Mouse (Mus musculus) heart, postnatal 0 days (tissue): ENCODE results near the gene Olfr325. TPM values are rescaled to one million over a fixed set of nuclear protein-coding genes. Genes with fewer than 3 reads are reported as not detected.
A peak's percentile ranks its signal among the peaks of the same experiment; 100 is the strongest.

Experiments used
- ATAC-seq: fragments of 200-750 bp; cut with Nextera tagmentation; 2 replicates; pipeline ENCODE4 v1.8.0; 2017; ENCODE audit warnings: low read depth, moderate number of reproducible peaks, moderate library complexity; ENCODE audit not compliant: insufficient read depth
- DNase-seq: peaks from one replicate; pipeline ENCODE4 v3.0.0-alpha.2; 2016; ENCODE audit warnings: low spot score
- H3K27ac ChIP-seq: fragments of 300-500 bp; sonication (generic); 2 replicates; pipeline ENCODE4 v1.5.1; 2014; ENCODE audit warnings: low read depth, mild to moderate bottlenecking
- H3K27me3 ChIP-seq: fragments of 300-500 bp; sonication (generic); 2 replicates; pipeline ENCODE4 v1.6.1; 2014; ENCODE audit warnings: low read length, mixed read lengths; ENCODE audit not compliant: control insufficient read depth, insufficient read depth
- H3K36me3 ChIP-seq: fragments of 300-500 bp; sonication (generic); replicated peaks from 2 replicates; pipeline ENCODE4 v1.6.1; 2014; ENCODE audit warnings: low read length, mixed read lengths; ENCODE audit not compliant: control insufficient read depth, insufficient read depth
- H3K4me1 ChIP-seq: fragments of 300-500 bp; sonication (generic); 2 replicates; pipeline ENCODE4 v1.6.1; 2014; ENCODE audit warnings: antibody characterized with exemption; ENCODE audit not compliant: control insufficient read depth, insufficient read depth
- H3K4me2 ChIP-seq: fragments of 300-500 bp; sonication (generic); 2 replicates; pipeline ENCODE4 v1.6.1; 2014; ENCODE audit warnings: low read depth, mild to moderate bottlenecking, low read length, moderate library complexity
- H3K4me3 ChIP-seq: fragments of 300-500 bp; sonication (generic); 2 replicates; pipeline ENCODE4 v1.5.1; 2014; ENCODE audit warnings: low read depth, low read length
- H3K9ac ChIP-seq: fragments of 300-500 bp; sonication (generic); replicated peaks from 2 replicates; pipeline ENCODE4 v1.6.1; 2014; ENCODE audit warnings: low read depth, low read length, mixed read lengths
- H3K9me3 ChIP-seq: fragments of 300-500 bp; sonication (generic); replicated peaks from 2 replicates; pipeline ENCODE4 v1.6.1; 2016; ENCODE audit warnings: low read length; ENCODE audit not compliant: control insufficient read depth
- CTCF ChIP-seq: IDR thresholded peaks from 2 replicates; pipeline ENCODE4 v1.5.1; 2016; ENCODE audit warnings: antibody characterized with exemption, control low read depth, low read depth
- EP300 ChIP-seq: IDR thresholded peaks from 2 replicates; pipeline ENCODE4 v1.6.1; 2016; ENCODE audit warnings: antibody characterized with exemption, low read depth
- WGBS: fragments of 180-500 bp; shearing (Covaris S2); extraction: QIAGEN DNeasy Blood & Tissue Kit; methylation state at CpG from one replicate; pipeline ENCODE4 v1.1.7; 2014; 5-methylcytosine and 5-hydroxymethylcytosine counted together
- polyA plus RNA-seq: library from polyadenylated mRNA; unstranded; fragments of >200 nt; fragmentation: Nextera tagmentation; extraction: Ambion mirVana; gene quantifications from 2 replicates; pipeline ENCODE4 v1.2.1, GENCODE M21; 2015
- total RNA-seq: library from RNA; depleted of rRNA; stranded (reverse); fragments of >200 nt; gene quantifications from 2 replicates; pipeline ENCODE4 v1.2.3, GENCODE M21; 2014; ENCODE audit warnings: low replicate concordance

Olfr325 gene
- total and polyA plus RNA-seq, 2 experiments from 2014 or later = not detected

DNA sequence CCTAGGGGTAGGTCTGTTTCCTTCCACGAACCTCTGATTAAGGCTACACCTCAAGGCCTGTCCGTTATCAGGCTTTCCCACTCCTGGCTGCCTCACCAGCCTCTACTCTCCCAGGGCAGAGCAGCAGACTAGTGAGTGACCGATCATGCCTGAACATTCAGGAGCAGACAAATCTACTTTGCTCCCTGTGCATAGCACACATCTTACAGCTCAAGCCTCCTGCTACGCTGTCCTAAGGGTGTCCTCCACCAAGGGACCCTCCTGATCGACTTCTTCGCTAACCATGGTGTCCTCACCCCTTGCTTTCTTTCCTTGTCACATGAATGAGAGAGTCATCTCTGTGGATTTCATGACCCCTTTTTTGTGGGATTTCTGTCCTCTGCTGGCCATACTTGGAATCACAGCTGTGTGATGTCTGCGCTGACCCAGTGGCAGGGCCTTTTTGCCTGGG, 10.4 kb downstream of the Olfr325 start:
- Histone ChIP-seq H3K4me1 (no peaks in the 10 kb centered on the region), H3K36me3 (no peaks in the 10 kb centered on the region), H3K9me3 (no peaks in the 10 kb centered on the region), H3K4me3 (no peak overlapping the region), H3K9ac (no peak overlapping the region), H3K27ac (no peak overlapping the region), H3K4me2 (no peak overlapping the region), H3K27me3 (no peaks in the 10 kb centered on the region)
- no peak for ATAC-seq
- 55% methylated on average over 7 of the region's 7 CpGs for WGBS
- peak; percentile 56 for TF ChIP-seq CTCF
- no peak for TF ChIP-seq EP300
- DNase-seq = no peak

DNA sequence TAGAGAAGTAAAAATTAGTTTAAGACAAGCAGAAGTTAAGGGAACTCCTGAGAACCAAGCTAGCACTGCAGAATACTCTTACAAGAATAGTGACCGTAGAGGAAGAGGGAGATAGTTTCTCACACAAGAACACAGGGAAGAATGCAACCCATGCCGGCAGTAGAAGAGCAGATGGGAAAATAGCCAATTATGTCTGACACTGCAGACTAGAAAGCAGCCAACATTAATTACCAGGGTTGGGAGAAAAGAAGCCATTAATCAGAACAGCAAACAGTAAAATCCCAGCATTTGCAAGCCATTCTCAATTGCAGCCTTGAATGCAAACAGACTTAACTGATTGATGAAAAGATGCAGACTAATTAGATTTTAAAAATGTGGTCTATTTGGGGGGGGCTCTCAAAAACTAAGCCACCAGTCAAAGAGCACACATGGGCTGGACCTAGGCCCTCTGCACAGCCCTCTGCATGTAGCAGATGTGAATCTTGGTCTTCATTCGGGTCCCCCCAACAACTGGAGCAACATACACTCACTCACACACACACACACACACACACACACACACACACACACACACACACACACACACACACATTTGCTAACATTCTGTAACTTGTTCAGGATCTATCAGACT, 11.2 kb downstream of the Olfr325 start:
- no peak overlapping the region for H3K9ac ChIP-seq
- 53% methylated on average over 3 of the region's 3 CpGs for WGBS
- DNase-seq (no peak), ATAC-seq (no peak)
- H3K27me3 ChIP-seq = no peaks in the 10 kb centered on the region
- H3K4me2 ChIP-seq = no peak overlapping the region
- no peak overlapping the region for H3K27ac ChIP-seq
- no peaks in the 10 kb centered on the region for H3K36me3 ChIP-seq
- TF ChIP-seq CTCF (no peak), EP300 (no peak)
- H3K4me1 ChIP-seq = no peaks in the 10 kb centered on the region
- no peak overlapping the region for H3K4me3 ChIP-seq
- no peaks in the 10 kb centered on the region for H3K9me3 ChIP-seq

DNA sequence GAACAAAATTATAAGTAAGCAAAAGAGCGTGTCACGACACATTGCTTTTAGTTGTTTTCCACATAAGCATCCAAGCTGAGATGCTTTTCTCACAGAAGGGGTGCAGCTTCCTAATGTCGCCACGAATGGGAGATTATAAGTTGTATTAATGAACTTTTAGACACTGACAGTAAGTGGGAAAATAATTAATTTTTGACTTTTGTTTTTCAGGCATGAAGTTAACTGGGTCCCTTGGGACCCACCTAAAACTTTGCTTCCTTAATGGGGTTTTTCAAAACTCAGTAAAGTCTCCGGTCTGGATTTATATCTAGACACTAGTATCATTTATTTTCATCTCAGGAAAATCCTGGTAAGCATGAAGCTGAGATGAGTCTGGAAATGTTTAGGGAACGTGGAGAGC, 17.3 kb downstream of the Olfr325 start, which contains the start of gene Olfr324:
Olfr324 (plus strand) TSS at position 301 of the 400 bp plus-strand sequence.
- WGBS = 75% methylated on average over 6 of the region's 6 CpGs
- Histone ChIP-seq H3K36me3 (no peaks in the 10 kb centered on the region), H3K27me3 (no peaks in the 10 kb centered on the region), H3K4me2 (no peak within 1 kb of the TSS), H3K4me1 (no peaks in the 10 kb centered on the region), H3K4me3 (no peak within 1 kb of the TSS), H3K9me3 (no peaks in the 10 kb centered on the region), H3K27ac (no peak within 1 kb of the TSS), H3K9ac (no peak within 1 kb of the TSS)
- no peak for ATAC-seq
- TF ChIP-seq EP300 (no peak), CTCF (no peak)
- no peak for DNase-seq

DNA sequence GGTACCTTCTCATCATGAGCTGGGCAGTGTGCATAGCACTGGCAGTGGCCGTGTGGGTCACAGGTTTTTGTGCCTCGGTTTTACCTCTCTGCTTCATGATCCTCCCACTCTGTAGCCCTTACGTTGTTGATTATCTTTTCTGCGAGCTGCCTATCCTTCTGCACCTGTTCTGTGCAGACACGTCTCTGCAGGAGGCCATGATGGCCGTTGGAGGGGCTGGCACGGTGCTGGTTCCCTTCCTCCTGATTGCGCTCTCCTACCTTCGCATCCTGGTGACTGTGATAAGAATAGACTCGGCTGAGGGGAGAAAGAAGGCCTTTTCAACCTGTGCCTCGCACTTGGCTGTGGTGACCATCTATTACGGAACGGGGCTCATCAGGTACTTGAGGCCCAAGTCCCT, 20.3 kb downstream of the Olfr325 start:
- no peak for DNase-seq

DNA sequence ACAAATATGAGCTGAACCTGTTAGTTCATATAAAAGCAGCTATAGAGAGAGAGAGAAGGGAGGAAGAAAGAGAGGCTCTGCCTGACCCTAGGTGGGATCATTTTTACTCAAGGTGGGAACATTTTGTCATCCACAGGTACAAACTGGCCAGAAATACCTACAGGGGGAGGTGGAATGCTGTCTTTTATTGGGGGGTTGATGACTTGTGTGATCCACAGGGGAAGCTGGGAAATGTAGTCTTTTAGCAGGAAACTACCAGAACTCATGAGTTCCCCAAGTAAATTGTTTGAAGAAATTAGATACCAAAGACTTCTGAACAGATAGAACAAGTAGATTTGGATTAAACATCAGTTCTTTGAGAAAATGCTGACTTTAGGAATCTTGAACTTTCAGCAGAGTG, 24.5 kb downstream of the Olfr325 start:
- Histone ChIP-seq H3K36me3 (no peaks in the 10 kb centered on the region), H3K4me3 (no peak overlapping the region), H3K27me3 (no peaks in the 10 kb centered on the region), H3K9ac (no peak overlapping the region), H3K27ac (no peak overlapping the region), H3K4me1 (no peaks in the 10 kb centered on the region), H3K9me3 (no peaks in the 10 kb centered on the region), H3K4me2 (no peak overlapping the region)
- ATAC-seq (no peak), DNase-seq (no peak)
- TF ChIP-seq EP300 (no peak), CTCF (no peak)

More for the DNA sequence above, 20.3 kb downstream of the Olfr325 start:
- Histone ChIP-seq H3K9ac (no peak overlapping the region), H3K27ac (no peak overlapping the region), H3K27me3 (no peaks in the 10 kb centered on the region), H3K4me1 (no peaks in the 10 kb centered on the region), H3K4me2 (no peak overlapping the region), H3K4me3 (no peak overlapping the region), H3K36me3 (no peaks in the 10 kb centered on the region), H3K9me3 (no peaks in the 10 kb centered on the region)
- no peak for ATAC-seq
- TF ChIP-seq CTCF (no peak), EP300 (no peak)
- WGBS = 81% methylated on average over 13 of the region's 13 CpGs
